Mouse (Mus musculus) leukemia stem cell, adult 10-12 weeks (primary cell): ENCODE results near the gene Mfap5. TPM values are rescaled to one million over a fixed set of nuclear protein-coding genes. Genes with fewer than 3 reads are reported as not detected.

Experiments
- polyA plus RNA-seq: library from polyadenylated mRNA; stranded (reverse); fragments of >175 nt; gene quantifications from 2 replicates; pipeline ENCODE4 v1.2.3, GENCODE M21; 2012; ENCODE audit warnings: low replicate concordance

The Mfap5 gene
- not detected in 2 replicates for polyA plus RNA-seq

DNA sequence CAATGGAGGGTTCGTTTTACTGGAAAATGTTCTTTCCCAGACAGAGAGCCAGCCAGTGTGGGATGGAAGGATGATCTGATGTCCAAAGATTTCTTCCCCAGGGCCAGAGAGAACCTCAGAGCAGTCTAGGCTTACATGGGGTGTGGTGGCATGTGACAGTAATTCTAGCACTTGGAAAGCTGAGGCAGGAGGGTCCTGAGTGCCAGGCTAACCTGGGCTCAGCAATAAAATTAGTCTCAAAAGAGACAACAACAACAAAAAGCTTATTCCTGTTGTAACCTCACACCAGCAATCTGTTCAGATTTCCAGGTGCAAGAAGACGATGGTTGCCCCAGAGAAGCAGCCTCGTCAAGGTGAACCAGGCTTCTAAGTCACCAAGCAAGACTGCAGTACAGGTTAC is at the start of gene Mfap5:
Gene Mfap5, plus strand, starts transcription at position 301 of the 400 bp plus-strand sequence.

DNA sequence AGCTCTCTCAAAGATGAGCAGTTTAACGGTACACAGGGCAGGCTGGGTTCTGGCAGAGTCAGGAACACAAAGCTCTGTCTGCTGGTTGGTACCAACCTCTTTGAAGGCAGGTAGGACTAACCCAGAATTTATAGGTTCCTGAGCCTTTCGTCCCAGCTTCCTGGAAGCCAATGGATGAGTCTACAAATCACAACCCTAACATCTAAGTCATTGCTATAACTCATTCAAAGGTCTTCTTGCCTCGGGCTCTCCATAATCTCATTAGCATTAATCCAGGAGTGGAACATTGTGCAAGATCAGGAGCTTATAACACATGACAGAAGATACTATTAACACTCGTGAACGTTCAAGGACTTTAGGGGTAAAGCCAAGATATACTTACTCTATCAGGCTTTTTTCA is 7.0 kb upstream of the Mfap5 start, which contains the start of gene Rimklb:
Gene Rimklb, minus strand, starts transcription at position 101 of the 400 bp plus-strand sequence.

GRCm38 (mm10) chr6:122553606-122554005 is 48.0 kb downstream of the Mfap5 start, which contains the start of gene Aicda:
Aicda (plus strand) TSS chr6:122553801.

Other genes with a start within 250 kb of the Mfap5 start
- gene Klrg1, start 223.0 kb upstream of the Mfap5 start, polyA plus RNA-seq = not detected in 2 replicates
- gene M6pr, start 197.1 kb upstream of the Mfap5 start, polyA plus RNA-seq = 10.9 and 28.1 TPM in 2 replicates
- 2.6 and 21.4 TPM in 2 replicates for gene Phc1, start 165.3 kb upstream of the Mfap5 start, polyA plus RNA-seq
- not detected in 2 replicates for gene Rimklb, start 7.1 kb upstream of the Mfap5 start, polyA plus RNA-seq
- 0.18 and 0.67 TPM in 2 replicates for gene Aicda, start 48.0 kb downstream of the Mfap5 start, polyA plus RNA-seq
- gene Apobec1, start 96.6 kb downstream of the Mfap5 start, polyA plus RNA-seq = 0.73 and 1.7 TPM in 2 replicates
- 1.2 and 9.1 TPM in 2 replicates for gene Gdf3, start 104.2 kb downstream of the Mfap5 start, polyA plus RNA-seq
- not detected in 2 replicates for gene Dppa3, start 120.6 kb downstream of the Mfap5 start, polyA plus RNA-seq
- 0.12 TPM in 1 of 2 replicates, not detected in the other for gene Nanog, start 201.6 kb downstream of the Mfap5 start, polyA plus RNA-seq